Mouse (Mus musculus) embryonic facial prominence, embryonic 11.5 days (tissue): ENCODE data around the gene Sugp1. TPM values are rescaled to one million over a fixed set of nuclear protein-coding genes. Genes with fewer than 3 reads are reported as not detected.
"Not testable (repeated sequence)": the region's sequence is repeated elsewhere in the genome, so short reads cannot be mapped to it uniquely, and the experiment has no call there.

Experiments used
- ATAC-seq: fragments of 200-750 bp; cut with Nextera tagmentation; replicated peaks from 2 replicates; pipeline ENCODE4 v1.8.0; 2017; ENCODE audit warnings: low read depth; ENCODE audit not compliant: insufficient number of reproducible peaks, low FRiP score, low TSS enrichment
- DNase-seq: peaks from one replicate; pipeline ENCODE4 v3.0.0-alpha.2; 2015; ENCODE audit warnings: low spot score
- H3K27ac ChIP-seq: fragments of 300-500 bp; sonication (generic); replicated peaks from 2 replicates; pipeline ENCODE4 v1.5.1; 2014; ENCODE audit warnings: mild to moderate bottlenecking, low read depth, low read length, control low read depth
- H3K27me3 ChIP-seq: fragments of 300-500 bp; sonication (generic); 2 replicates; pipeline ENCODE4 v1.6.1; 2014; ENCODE audit warnings: mild to moderate bottlenecking, low read length, moderate library complexity, mixed read lengths; ENCODE audit not compliant: control insufficient read depth, insufficient read depth
- H3K36me3 ChIP-seq: fragments of 300-500 bp; sonication (generic); replicated peaks from 2 replicates; pipeline ENCODE4 v1.6.1; 2014; ENCODE audit warnings: low read depth, mild to moderate bottlenecking, low read length, moderate library complexity, mixed read lengths; ENCODE audit not compliant: control insufficient read depth, insufficient read depth
- H3K4me1 ChIP-seq: fragments of 300-500 bp; sonication (generic); 2 replicates; pipeline ENCODE4 v1.6.1; 2014; ENCODE audit warnings: low read length, mixed read lengths; ENCODE audit not compliant: control insufficient read depth, insufficient read depth
- H3K4me2 ChIP-seq: fragments of 300-500 bp; sonication (generic); 2 replicates; pipeline ENCODE4 v1.6.1; 2014; ENCODE audit warnings: low read depth, mild to moderate bottlenecking, control low read depth, low read length, moderate library complexity
- H3K4me3 ChIP-seq: fragments of 300-500 bp; sonication (generic); 2 replicates; pipeline ENCODE4 v1.5.1; 2014; ENCODE audit warnings: low read depth, low read length, control low read depth
- H3K9ac ChIP-seq: fragments of 300-500 bp; sonication (generic); replicated peaks from 2 replicates; pipeline ENCODE4 v1.6.1; 2014; ENCODE audit warnings: mild to moderate bottlenecking, control low read depth, low read length
- H3K9me3 ChIP-seq: fragments of 300-500 bp; sonication (generic); replicated peaks from 2 replicates; pipeline ENCODE4 v1.6.1; 2016; ENCODE audit warnings: mild to moderate bottlenecking, low read length, inconsistent platforms, mixed read lengths; ENCODE audit not compliant: control insufficient read depth
- WGBS: fragments of 180-500 bp; shearing (Covaris S2); extraction: QIAGEN DNeasy Blood & Tissue Kit; methylation state at CpG from one replicate; pipeline ENCODE4 v1.1.7; 2014; 5-methylcytosine and 5-hydroxymethylcytosine counted together
- polyA plus RNA-seq: library from polyadenylated mRNA; unstranded; fragments of >200 nt; fragmentation: Nextera tagmentation; extraction: Ambion mirVana; gene quantifications from 2 replicates; pipeline ENCODE4 v1.2.1, GENCODE M21; 2014

The Sugp1 gene
- polyA plus RNA-seq, 1 experiment from 2014 or later: 29.1 TPM

DNA sequence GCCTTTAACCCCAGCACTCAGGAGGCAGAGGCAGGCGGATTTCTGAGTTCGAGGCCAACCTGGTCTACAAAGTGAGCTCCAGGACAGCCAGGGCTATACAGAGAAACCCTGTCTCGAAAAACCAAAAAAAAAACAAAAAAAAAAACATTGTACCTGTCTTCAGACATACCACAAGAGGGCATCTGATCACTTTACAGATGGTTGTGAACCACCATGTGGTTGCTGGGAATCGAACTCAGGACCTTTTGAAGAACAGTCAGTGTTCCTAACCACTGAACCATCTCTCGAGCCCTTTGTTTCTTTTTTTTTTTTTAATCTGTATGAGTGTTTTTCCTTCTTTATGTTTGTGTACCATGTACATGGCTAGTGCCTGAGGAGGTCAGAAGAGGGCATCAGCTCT is 7.8 kb downstream of the Sugp1 start:
- not testable (repeated sequence) for H3K27me3 ChIP-seq, H3K36me3 ChIP-seq, ATAC-seq, DNase-seq, H3K27ac ChIP-seq, H3K9me3 ChIP-seq, H3K4me1 ChIP-seq, H3K4me3 ChIP-seq, H3K4me2 ChIP-seq, H3K9ac ChIP-seq
- WGBS: 96% methylated on average over 5 of the region's 5 CpGs

DNA sequence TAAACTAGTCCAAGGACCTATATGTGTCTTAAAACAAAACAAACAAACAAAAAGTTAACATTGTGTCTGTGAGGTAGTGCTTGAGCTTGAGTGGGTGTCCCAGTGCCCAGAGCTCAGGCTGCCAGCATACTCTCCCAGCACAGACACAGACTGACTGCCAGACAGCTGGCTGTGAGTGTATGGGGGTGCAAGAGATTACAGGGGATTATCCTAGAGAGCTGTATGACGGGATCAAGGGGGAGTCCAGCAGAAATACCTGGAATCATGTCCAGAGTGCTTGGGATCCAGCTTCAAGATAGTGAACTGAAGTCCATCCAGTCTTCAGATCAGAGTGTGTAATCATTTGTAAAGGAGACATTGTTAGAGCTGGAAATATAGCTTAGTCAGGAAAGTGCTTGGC is 15.1 kb downstream of the Sugp1 start:
- 90% methylated on average over 1 of the region's 1 CpGs for WGBS
- no peak overlapping the region for H3K4me3 ChIP-seq
- DNase-seq (no peak), ATAC-seq (no peak)
- peaks cover 14% of the 10 kb centered on the region for H3K36me3 ChIP-seq
- no peak overlapping the region for H3K9ac ChIP-seq
- H3K4me1 ChIP-seq: no peaks in the 10 kb centered on the region
- no peak overlapping the region for H3K27ac ChIP-seq
- no peaks in the 10 kb centered on the region for H3K27me3 ChIP-seq
- H3K4me2 ChIP-seq: no peak overlapping the region
- H3K9me3 ChIP-seq: no peaks in the 10 kb centered on the region

DNA sequence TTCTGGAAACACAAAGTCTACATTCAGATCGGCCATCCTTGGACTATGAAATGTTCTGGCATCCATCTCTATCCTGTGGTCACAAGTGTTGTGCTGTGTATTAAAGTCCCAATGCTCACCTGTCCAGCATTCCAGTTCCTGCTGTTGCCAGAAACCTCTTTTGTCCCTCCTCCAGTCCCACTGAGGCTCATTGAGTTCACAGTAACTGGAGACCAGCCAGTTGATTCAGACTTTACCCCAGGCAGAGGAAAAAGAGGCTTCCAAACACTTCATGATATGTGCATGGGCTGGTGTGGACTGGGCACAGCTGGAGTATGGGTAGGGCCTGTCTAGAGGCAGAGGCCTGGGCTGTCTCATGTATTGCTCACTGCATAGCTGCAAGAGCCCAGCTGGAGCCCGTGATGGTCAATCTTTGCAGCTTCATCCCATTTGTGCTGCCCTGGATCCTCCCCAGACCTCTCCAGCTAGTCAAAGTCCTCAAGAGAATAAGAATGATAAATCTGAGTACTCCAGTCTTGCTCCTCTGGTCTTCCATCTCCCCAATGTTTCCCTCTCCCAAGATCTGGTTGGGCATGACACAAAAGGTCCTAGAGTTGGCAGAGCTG is 29.3 kb downstream of the Sugp1 start:
- Histone ChIP-seq H3K9ac (no peak overlapping the region), H3K9me3 (no peaks in the 10 kb centered on the region), H3K27ac (no peak overlapping the region), H3K4me3 (no peak overlapping the region), H3K4me1 (no peaks in the 10 kb centered on the region), H3K36me3 (peaks cover 4% of the 10 kb centered on the region), H3K27me3 (no peaks in the 10 kb centered on the region), H3K4me2 (no peak overlapping the region)
- DNase-seq (no peak), ATAC-seq (no peak)
- WGBS: 80% methylated on average over 2 of the region's 2 CpGs

DNA sequence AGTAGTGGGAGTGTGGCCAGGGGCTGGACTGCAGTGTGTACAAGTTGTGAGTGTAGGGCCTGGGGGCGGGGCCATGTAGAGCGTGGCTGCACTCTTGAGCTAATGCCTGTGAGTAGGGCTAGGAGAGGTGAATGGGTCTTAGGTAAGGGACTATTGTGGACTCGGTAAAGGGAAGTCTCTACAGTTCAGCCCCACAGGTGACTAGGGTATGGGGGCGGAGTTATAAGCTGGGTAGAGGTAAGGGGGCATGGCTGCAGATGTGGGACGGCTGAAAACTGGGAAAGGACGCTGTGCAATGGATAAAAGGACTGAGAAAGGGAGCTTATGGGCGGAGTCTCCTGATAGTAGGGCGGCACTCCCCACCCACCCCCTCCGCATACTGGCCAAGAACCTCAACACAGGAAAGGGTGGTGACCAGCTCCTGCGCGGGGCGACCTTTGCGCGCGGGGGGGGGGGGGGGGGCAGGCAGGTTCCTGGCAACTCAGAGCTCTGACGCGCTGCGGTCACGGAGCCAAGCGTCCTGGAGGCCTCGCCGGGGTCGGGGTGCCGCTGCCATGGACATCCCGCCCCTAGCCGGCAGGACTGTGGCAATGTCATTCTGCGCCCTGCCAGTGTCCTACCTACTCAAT is 29.9 kb downstream of the Sugp1 start, which contains the start of gene Tm6sf2:
TSS of gene Tm6sf2 (plus strand) at position 484 of the 629 bp plus-strand sequence.
- Histone ChIP-seq H3K4me1 (no peaks in the 10 kb centered on the region), H3K9ac (0 out of 2 replicates have a peak within 1 kb of the TSS, but pooled peaks have one; percentile 18), H3K4me3 (no peak within 1 kb of the TSS), H3K27ac (no peak within 1 kb of the TSS), H3K36me3 (peaks cover 2% of the 10 kb centered on the region), H3K9me3 (no peaks in the 10 kb centered on the region), H3K4me2 (peak within 1 kb of the TSS; percentile 29), H3K27me3 (no peaks in the 10 kb centered on the region)
- peak; percentile 57 for ATAC-seq
- 13% methylated on average over 23 of the region's 27 CpGs for WGBS
- no peak for DNase-seq

DNA sequence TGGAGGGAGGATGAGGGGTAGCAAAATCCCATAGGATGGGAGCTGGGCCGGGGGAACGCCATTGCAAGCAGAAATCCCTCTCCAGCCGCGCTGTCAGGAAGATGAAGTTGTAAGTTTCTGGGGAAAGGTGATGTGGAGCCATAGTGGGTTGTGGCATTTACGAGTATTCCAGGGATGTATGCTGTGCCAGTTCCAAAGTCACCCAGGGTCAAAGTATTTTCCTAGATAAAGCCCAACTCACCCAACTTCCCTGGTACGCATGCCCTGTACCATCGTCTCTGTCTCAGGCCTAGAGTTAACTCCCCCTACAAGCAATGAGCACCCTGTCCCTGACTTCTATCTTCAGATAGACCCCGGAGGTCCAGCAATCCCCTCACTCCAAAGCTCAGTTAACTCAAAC is 30.5 kb downstream of the Sugp1 start:
- Histone ChIP-seq H3K4me3 (no peak overlapping the region), H3K27ac (no peak overlapping the region)
- WGBS: 56% methylated on average over 8 of the region's 8 CpGs

DNA sequence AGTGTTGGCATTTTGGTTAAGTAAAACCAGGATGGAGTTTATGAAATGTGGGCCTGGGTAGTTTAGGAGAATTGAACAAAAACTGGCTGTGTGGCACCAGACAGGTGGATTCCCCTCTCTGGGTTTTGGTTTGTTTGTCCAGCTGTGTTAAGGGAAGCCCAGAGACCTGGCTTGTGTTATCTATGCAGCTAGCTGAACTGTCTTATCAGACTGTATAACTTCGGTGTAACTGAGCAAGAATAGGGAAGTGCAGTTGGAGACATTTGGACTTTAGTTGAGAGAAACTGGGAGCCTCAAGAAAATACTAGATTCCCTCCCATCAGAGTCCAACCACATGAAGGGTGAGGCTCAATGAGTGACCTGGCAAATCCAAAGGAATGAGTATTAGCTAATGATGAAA is 31.1 kb downstream of the Sugp1 start:
- 92% methylated on average over 1 of the region's 1 CpGs for WGBS
- Histone ChIP-seq H3K4me1 (no peaks in the 10 kb centered on the region), H3K27ac (no peak overlapping the region), H3K9me3 (no peaks in the 10 kb centered on the region), H3K4me3 (no peak overlapping the region), H3K4me2 (no peak overlapping the region), H3K27me3 (no peaks in the 10 kb centered on the region), H3K36me3 (no peaks in the 10 kb centered on the region; the same call in 1 of the 2 replicates), H3K9ac (no peak overlapping the region)
- ATAC-seq: no peak
- DNase-seq: no peak

More for the DNA sequence above, 30.5 kb downstream of the Sugp1 start:
- DNase-seq: no peak
- no peak for ATAC-seq
- no peaks in the 10 kb centered on the region for H3K9me3 ChIP-seq
- H3K9ac ChIP-seq: no peak overlapping the region
- H3K36me3 ChIP-seq: peaks cover under 1% of the 10 kb centered on the region
- H3K4me1 ChIP-seq: no peaks in the 10 kb centered on the region
- no peaks in the 10 kb centered on the region for H3K27me3 ChIP-seq
- H3K4me2 ChIP-seq: peak overlapping the region; percentile 29; the same call in 1 of the 2 replicates

DNA sequence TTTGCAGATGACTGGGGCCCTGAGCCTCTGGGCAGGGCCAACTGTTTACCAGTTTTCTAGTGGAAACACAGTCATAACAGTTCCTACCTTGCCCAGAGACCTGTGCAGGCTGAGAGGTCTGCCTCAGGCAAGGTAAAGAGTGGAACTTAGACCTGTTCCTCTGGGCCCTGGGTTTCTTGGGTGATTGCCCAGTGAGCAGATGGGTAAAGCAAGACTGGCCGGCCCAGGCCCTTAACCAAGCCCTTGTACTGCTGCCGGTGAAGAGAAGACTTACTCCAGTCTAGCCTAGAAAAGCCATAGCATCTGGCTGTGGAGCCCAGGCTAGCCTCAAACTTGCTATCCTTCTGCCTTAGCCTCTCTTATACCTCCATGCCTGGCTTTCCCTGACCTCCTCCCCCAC is 39.4 kb downstream of the Sugp1 start:
- WGBS: 89% methylated on average over 2 of the region's 2 CpGs
- Histone ChIP-seq H3K9me3 (no peaks in the 10 kb centered on the region), H3K27me3 (peaks cover 48% of the 10 kb centered on the region), H3K27ac (no peak overlapping the region), H3K4me2 (no peak overlapping the region), H3K9ac (no peak overlapping the region), H3K36me3 (no peaks in the 10 kb centered on the region), H3K4me3 (no peak overlapping the region), H3K4me1 (peaks cover 4% of the 10 kb centered on the region; the same call in 1 of the 2 replicates)
- DNase-seq: no peak
- no peak for ATAC-seq

DNA sequence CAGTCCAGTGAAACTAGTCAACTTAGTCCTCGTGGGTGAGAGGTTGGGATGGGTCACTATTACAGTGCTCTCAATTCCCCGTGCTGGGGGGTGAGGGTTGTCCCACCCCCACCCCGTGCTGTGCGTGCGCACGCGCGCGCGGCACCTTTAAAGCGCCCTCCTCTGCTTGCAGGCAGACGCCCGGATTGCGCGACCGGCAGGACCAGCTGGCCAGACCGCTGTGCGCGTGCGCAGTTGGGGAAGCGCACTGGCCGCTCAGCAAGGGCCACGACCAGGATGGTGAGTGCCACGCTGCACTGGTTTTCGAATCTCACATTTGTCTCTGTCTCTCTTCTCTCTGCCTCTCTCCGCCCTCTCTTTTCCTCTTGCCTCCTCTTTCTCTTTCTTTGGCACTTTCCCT is 40.7 kb downstream of the Sugp1 start, which contains the start of gene Hapln4:
TSS of gene Hapln4 (plus strand) at position 173 of the 400 bp plus-strand sequence.
- Histone ChIP-seq H3K4me2 (peak within 1 kb of the TSS; percentile 56), H3K27ac (no peak within 1 kb of the TSS), H3K4me1 (peaks cover 8% of the 10 kb centered on the region; the same call in 1 of the 2 replicates), H3K4me3 (peak within 1 kb of the TSS; percentile 32), H3K9me3 (no peaks in the 10 kb centered on the region), H3K36me3 (no peaks in the 10 kb centered on the region), H3K9ac (peak within 1 kb of the TSS; percentile 41), H3K27me3 (peaks cover 61% of the 10 kb centered on the region)
- under 1% methylated on average over 25 of the region's 26 CpGs for WGBS
- DNase-seq (peak; percentile 68), ATAC-seq (no peak)
